Mouse (Mus musculus): ENCODE measurements around the gene Ptpn4. TPM values are rescaled to one million over a fixed set of nuclear protein-coding genes. Genes with fewer than 3 reads are reported as not detected.

Ptpn4 gene
- polyA plus RNA-seq, 1 experiment, result 0.14 TPM

- no peak for TF ChIP-seq GATA1 (IDR thresholded peaks at IDR 0.05; ENCODE audit: low read length)
- TF ChIP-seq TAL1 (IDR thresholded peaks at IDR 0.05; ENCODE audit: low read length), result no peak
- Histone ChIP-seq H3K4me3 (replicated peaks) (no peak overlapping the region), H3K27me3 (ENCODE audit: control insufficient read depth) (no peaks in the 10 kb centered on the region), H3K9me3 (ENCODE audit: control insufficient read depth, low read length) (no peaks in the 10 kb centered on the region), H3K4me1 (ENCODE audit: control insufficient read depth) (peaks cover 5% of the 10 kb centered on the region), H3K36me3 (ENCODE audit: control insufficient read depth) (peaks cover 5% of the 10 kb centered on the region)
Measured at GRCm38 (mm10) chr1:119654307-119654706, 183.1 kb downstream of the Ptpn4 start.

GRCm38 (mm10) chr1:119650386-119650785, 187.0 kb downstream of the Ptpn4 start:
- peaks cover 28% of the 10 kb centered on the region for H3K4me1 ChIP-seq (ENCODE audit: control insufficient read depth)
- H3K9me3 ChIP-seq (ENCODE audit: control insufficient read depth, low read length), result no peaks in the 10 kb centered on the region
- TF ChIP-seq GATA1 (IDR thresholded peaks at IDR 0.05; ENCODE audit: low read length), result no peak
- no peak for TF ChIP-seq TAL1 (IDR thresholded peaks at IDR 0.05; ENCODE audit: low read length)
- H3K4me3 ChIP-seq (replicated peaks), result no peak overlapping the region
- H3K36me3 ChIP-seq (ENCODE audit: control insufficient read depth), result no peaks in the 10 kb centered on the region
- H3K27me3 ChIP-seq (ENCODE audit: control insufficient read depth), result no peaks in the 10 kb centered on the region

GRCm38 (mm10) chr1:119649627-119650026, 187.8 kb downstream of the Ptpn4 start:
- Histone ChIP-seq H3K36me3 (ENCODE audit: control insufficient read depth) (no peaks in the 10 kb centered on the region), H3K27me3 (ENCODE audit: control insufficient read depth) (no peaks in the 10 kb centered on the region), H3K4me1 (ENCODE audit: control insufficient read depth) (peaks cover 28% of the 10 kb centered on the region), H3K9me3 (ENCODE audit: control insufficient read depth, low read length) (no peaks in the 10 kb centered on the region), H3K4me3 (replicated peaks) (no peak overlapping the region)
- no peak for TF ChIP-seq TAL1 (IDR thresholded peaks at IDR 0.05; ENCODE audit: low read length)
- TF ChIP-seq GATA1 (IDR thresholded peaks at IDR 0.05; ENCODE audit: low read length), result no peak

GRCm38 (mm10) chr1:119648205-119649111, 189.0 kb downstream of the Ptpn4 start, which contains the start of gene Epb41l5:
Gene Epb41l5 (minus strand): TSS chr1:119649000.
- Histone ChIP-seq H3K36me3 (ENCODE audit: control insufficient read depth) (no peaks in the 10 kb centered on the region), H3K4me3 (replicated peaks) (peak within 1 kb of the TSS; percentile 94), H3K9me3 (ENCODE audit: control insufficient read depth, low read length) (no peaks in the 10 kb centered on the region), H3K4me1 (ENCODE audit: control insufficient read depth) (peaks cover 28% of the 10 kb centered on the region), H3K27me3 (ENCODE audit: control insufficient read depth) (no peaks in the 10 kb centered on the region)
- TF ChIP-seq TAL1 (IDR thresholded peaks at IDR 0.05; ENCODE audit: low read length) (no peak), GATA1 (IDR thresholded peaks at IDR 0.05; ENCODE audit: low read length) (no peak)

- H3K4me3 ChIP-seq (replicated peaks), result no peak overlapping the region
- TF ChIP-seq GATA1 (IDR thresholded peaks at IDR 0.05; ENCODE audit: low read length) (no peak), TAL1 (IDR thresholded peaks at IDR 0.05; ENCODE audit: low read length) (no peak)
- peaks cover 5% of the 10 kb centered on the region for H3K36me3 ChIP-seq (ENCODE audit: control insufficient read depth)
- no peaks in the 10 kb centered on the region for H3K9me3 ChIP-seq (ENCODE audit: control insufficient read depth, low read length)
- peaks cover 32% of the 10 kb centered on the region for H3K4me1 ChIP-seq (ENCODE audit: control insufficient read depth)
- no peaks in the 10 kb centered on the region for H3K27me3 ChIP-seq (ENCODE audit: control insufficient read depth)
Measured at GRCm38 (mm10) chr1:119646356-119646755, 191.1 kb downstream of the Ptpn4 start.

- peaks cover 9% of the 10 kb centered on the region for H3K4me1 ChIP-seq (ENCODE audit: control insufficient read depth)
- H3K36me3 ChIP-seq (ENCODE audit: control insufficient read depth), result peaks cover 7% of the 10 kb centered on the region
- no peaks in the 10 kb centered on the region for H3K27me3 ChIP-seq (ENCODE audit: control insufficient read depth)
- H3K4me3 ChIP-seq (replicated peaks), result no peak overlapping the region
- H3K9me3 ChIP-seq (ENCODE audit: control insufficient read depth, low read length), result no peaks in the 10 kb centered on the region
- no peak for TF ChIP-seq GATA1 (IDR thresholded peaks at IDR 0.05; ENCODE audit: low read length)
- TF ChIP-seq TAL1 (IDR thresholded peaks at IDR 0.05; ENCODE audit: low read length), result no peak; the same call in 2 of the 3 replicates
Measured at GRCm38 (mm10) chr1:119642367-119642766, 195.0 kb downstream of the Ptpn4 start.

- H3K9me3 ChIP-seq (ENCODE audit: control insufficient read depth, low read length), result no peaks in the 10 kb centered on the region
- H3K36me3 ChIP-seq (ENCODE audit: control insufficient read depth), result peaks cover 7% of the 10 kb centered on the region
- no peak for TF ChIP-seq TAL1 (IDR thresholded peaks at IDR 0.05; ENCODE audit: low read length)
- TF ChIP-seq GATA1 (IDR thresholded peaks at IDR 0.05; ENCODE audit: low read length), result no peak
- peaks cover 7% of the 10 kb centered on the region for H3K4me1 ChIP-seq (ENCODE audit: control insufficient read depth)
- no peaks in the 10 kb centered on the region for H3K27me3 ChIP-seq (ENCODE audit: control insufficient read depth)
- H3K4me3 ChIP-seq (replicated peaks), result no peak overlapping the region
Measured at GRCm38 (mm10) chr1:119641090-119641812, 196.2 kb downstream of the Ptpn4 start.

GRCm38 (mm10) chr1:119640006-119640405, 197.4 kb downstream of the Ptpn4 start:
- H3K4me1 ChIP-seq (ENCODE audit: control insufficient read depth), result peaks cover 4% of the 10 kb centered on the region
- H3K27me3 ChIP-seq (ENCODE audit: control insufficient read depth), result no peaks in the 10 kb centered on the region
- peaks cover 7% of the 10 kb centered on the region for H3K36me3 ChIP-seq (ENCODE audit: control insufficient read depth)
- TF ChIP-seq TAL1 (IDR thresholded peaks at IDR 0.05; ENCODE audit: low read length), result no peak
- no peak for TF ChIP-seq GATA1 (IDR thresholded peaks at IDR 0.05; ENCODE audit: low read length)
- no peak overlapping the region for H3K4me3 ChIP-seq (replicated peaks)
- no peaks in the 10 kb centered on the region for H3K9me3 ChIP-seq (ENCODE audit: control insufficient read depth, low read length)

All from erythroblast, embryonic 14.5 days (primary cell).